Mouse (Mus musculus): Measurements from ENCODE around the gene Rbfox1.

Gene Rbfox1

DNA sequence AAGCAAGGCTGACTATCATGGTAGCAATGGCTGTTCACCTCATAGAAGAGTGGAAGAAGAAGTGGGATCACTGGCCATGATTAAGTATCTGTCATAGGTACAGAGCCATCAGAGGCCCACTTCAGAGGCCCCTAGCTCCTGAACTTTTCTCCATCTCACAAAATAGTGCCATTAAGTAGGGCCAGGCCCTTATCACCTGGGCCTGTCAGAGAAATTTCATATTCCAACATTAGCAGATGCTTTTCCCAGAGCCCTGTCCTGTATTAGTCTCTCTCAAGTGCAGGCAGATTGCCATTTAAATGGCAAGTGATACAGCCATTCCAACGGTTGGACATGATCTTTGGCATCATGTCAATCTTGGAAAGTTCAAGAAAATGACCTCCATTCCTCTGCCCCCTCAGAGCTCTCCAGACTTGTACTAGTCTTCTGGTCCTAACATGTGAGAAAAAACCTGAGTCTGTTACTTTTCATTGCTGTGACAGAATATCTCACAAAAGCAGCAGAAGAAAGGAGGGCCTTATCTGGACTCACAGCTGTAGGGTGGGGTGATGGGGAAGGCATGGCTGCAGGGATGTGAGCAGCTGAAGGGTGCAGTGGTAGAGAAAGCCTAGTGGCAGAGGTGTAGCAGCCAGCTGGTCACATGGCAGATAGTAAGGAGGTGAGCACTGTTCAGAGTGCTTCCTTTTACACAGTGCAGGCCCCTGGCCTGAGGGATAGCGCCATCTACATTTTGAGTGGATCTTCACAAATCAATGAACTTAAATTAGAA, 210.6 kb downstream of the Rbfox1 start:
- peak; percentile 5 for DNase-seq (ENCODE audit: low read depth, low spot score)

- DNase-seq (ENCODE audit: low read depth, low spot score) = no peak
Observed at GRCm38 (mm10) chr16:6097244-6098040, 212.3 kb downstream of the Rbfox1 start.

- no peak for DNase-seq (ENCODE audit: low read depth, low spot score)
Observed at GRCm38 (mm10) chr16:6098116-6098515, 213.0 kb downstream of the Rbfox1 start.

- DNase-seq (ENCODE audit: low read depth, low spot score) = no peak
Observed at GRCm38 (mm10) chr16:6099598-6099997, 214.4 kb downstream of the Rbfox1 start.

- no peak for DNase-seq (ENCODE audit: low read depth, low spot score)
Observed at GRCm38 (mm10) chr16:6100421-6100877, 215.3 kb downstream of the Rbfox1 start.

GRCm38 (mm10) chr16:6103713-6104112, 218.6 kb downstream of the Rbfox1 start:
- no peak for DNase-seq (ENCODE audit: low read depth, low spot score)

DNA sequence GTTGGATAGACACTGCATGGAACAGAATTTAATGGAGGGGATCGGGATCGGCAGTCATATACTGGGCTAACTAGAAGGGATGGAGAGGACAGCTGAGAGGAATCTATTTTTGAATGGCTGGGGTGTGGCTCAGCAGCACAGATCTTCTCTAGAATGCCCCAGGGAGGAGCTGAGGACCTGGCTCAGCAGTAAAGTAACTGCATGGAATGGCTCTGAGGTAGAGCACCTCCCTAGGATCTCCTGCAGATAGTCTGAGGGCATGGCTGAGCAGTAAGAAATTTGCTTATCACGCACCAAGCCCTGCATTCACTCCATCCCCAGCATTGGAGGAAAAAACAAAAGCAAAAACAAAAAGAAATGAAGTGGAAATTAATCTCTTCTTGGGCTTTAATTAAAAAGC, 225.0 kb downstream of the Rbfox1 start:
- DNase-seq (ENCODE audit: low read depth, low spot score) = no peak

- DNase-seq (ENCODE audit: low read depth, low spot score) = no peak
Observed at GRCm38 (mm10) chr16:6113836-6114475, 228.8 kb downstream of the Rbfox1 start.

- DNase-seq (ENCODE audit: low read depth, low spot score) = no peak
Observed at GRCm38 (mm10) chr16:6119472-6119871, 234.3 kb downstream of the Rbfox1 start.

DNA sequence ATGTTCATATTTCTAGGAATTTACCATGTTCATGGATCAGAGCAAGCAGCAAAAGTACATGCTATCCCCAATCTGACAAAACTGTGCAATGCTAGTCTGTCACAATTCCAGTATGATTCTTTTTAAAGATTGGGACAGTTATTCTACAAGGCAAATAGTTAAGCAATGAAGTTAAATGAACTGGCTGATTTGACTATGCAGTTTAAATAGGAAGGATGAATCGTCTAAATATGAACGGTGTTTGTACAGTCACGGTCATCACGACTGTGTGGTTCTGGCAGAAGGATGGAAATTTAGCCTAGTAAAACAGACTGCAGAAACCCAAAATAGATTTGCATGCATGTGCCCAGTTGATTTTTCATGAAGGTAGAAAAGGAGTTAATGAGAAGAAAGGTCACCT, 236.1 kb downstream of the Rbfox1 start:
- no peak for DNase-seq (ENCODE audit: low read depth, low spot score)

DNA sequence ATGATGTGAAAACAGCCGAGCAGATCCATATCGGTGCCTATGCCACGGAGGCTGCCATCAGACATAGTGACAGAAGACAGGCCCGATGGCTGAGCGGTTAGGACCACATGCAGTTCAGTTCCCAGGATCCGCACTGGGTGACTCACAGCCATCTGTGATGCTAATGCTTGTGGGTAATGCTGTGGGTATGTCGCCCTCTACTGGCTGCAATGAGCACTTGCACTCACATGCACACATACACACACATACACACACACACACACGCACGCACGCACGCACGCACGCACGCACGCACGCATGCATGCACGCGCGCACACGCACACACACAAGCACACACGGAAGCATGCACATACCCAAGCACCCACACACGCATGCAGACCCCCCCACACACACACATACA, 237.7 kb downstream of the Rbfox1 start:
- DNase-seq (ENCODE audit: low read depth, low spot score) = no peak

GRCm38 (mm10) chr16:6128314-6128713, 243.2 kb downstream of the Rbfox1 start:
- no peak for DNase-seq (ENCODE audit: low read depth, low spot score)

GRCm38 (mm10) chr16:6135016-6135415, 249.9 kb downstream of the Rbfox1 start:
- DNase-seq (ENCODE audit: low read depth, low spot score) = no peak

- no peak for DNase-seq (ENCODE audit: low read depth, low spot score)
Observed at GRCm38 (mm10) chr16:6139432-6139831, 254.3 kb downstream of the Rbfox1 start.

DNA sequence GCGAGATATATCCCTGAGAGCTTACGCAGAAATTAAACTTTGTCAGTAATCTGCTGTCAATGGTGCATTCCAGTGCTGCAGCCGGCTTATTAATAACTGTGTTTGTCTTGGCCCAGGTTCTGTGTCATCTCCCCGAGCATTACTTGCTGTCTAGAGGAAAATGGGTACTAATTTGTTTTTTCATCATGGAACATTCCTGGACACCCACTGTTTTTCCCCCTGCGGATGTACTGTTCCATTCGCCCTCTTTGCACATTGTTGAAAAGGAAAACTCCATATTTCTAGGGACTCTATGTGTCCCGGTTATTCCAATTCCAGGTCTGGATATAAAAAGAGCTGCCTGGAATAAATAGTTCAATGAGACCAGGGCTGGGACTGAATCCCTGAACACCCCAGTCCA, 262.8 kb downstream of the Rbfox1 start:
- no peak for DNase-seq (ENCODE audit: low read depth, low spot score)

DNA sequence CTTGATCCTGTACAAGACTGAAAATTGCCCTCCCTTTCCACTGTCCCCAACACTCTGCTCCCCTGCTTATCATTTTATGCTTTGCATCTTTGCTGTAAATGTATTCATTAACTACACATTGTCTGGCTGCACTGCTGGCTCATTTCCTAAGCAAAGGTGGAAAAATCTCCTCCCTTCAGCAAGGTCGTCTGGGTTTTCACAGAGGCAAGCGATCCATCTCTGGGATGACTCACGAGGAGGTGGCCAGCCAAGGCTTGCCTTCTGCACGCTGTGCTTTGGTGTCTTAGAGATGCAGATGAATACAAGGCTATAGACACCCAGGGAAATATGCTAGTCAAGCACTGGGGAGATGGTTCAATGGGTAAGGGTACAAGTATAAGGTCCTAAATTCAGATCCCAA, 264.2 kb downstream of the Rbfox1 start:
- DNase-seq (ENCODE audit: low read depth, low spot score) = no peak

GRCm38 (mm10) chr16:6155556-6155955, 270.4 kb downstream of the Rbfox1 start:
- no peak for DNase-seq (ENCODE audit: low read depth, low spot score)

DNA sequence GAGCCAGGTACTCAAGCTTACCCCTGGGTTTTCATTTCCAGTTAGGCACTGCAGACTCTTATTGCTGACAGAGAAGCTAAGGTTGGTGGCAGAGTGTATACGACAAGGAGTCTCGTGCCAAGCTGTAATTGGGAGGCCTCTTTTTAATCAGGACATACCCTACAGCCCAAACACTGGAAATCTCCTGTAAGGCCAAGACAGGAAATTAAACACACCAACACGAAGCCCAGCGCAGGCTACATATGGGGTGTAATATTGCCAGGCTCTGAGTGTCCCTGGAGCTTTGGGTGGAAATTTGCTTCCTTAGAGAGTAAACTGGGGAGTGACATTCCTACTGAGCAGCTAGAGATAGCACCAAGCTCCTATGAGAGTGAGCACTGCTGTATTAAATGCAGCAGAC, 279.3 kb downstream of the Rbfox1 start:
- DNase-seq (ENCODE audit: low read depth, low spot score) = no peak

GRCm38 (mm10) chr16:6169346-6169745, 284.2 kb downstream of the Rbfox1 start:
- no peak for DNase-seq (ENCODE audit: low read depth, low spot score)

- DNase-seq (ENCODE audit: low read depth, low spot score) = no peak
Observed at GRCm38 (mm10) chr16:6180819-6181218, 295.7 kb downstream of the Rbfox1 start.

DNA sequence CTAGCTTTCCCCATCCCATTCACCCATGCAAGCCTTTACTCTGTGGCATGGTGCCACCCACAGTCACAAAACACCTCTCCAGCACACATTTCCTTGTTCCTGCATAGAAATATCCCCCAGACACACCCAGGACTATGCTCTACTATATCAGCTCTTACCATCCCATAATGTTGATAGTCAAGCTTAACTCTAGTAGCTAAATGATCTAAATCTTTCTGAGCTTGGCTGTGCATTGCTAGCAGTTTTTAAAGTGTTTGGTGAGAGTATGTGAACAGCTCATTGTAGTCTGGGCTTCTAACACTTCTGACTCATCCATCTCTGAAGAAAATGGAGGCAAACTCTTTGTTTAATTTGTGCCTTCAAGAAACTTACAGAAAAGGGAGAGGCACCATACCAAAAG, 297.2 kb downstream of the Rbfox1 start:
- no peak for DNase-seq (ENCODE audit: low read depth, low spot score)

DNA sequence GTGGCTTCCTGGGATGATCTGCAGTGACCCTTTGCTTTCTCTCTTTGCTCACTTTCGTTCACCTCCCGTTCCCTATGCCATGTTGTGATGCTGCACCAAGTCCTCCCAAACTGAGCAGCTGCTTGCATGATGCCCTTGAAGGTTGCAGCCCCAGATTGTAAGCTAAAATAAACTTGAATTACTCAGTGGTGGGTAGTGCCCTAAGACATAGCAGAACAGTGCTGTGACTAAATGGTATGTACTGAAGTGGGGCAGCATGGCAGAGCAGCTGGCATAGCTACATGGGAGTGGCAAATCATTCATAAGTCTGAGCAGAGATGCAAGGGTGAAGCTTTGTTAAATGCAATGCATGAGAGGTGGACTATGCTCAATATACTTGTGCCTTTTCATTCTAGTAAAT, 307.2 kb downstream of the Rbfox1 start:
- DNase-seq (ENCODE audit: low read depth, low spot score) = no peak

All from CD4-positive helper T cell, adult 2 months (primary cell).